Mouse (Mus musculus) right cerebral cortex, postnatal 10 days (tissue): Measurements from ENCODE around the gene Rdh5.
A peak's percentile ranks its signal among the peaks of the same experiment; 100 is the strongest.

Source experiments
- DNase-seq, 2 experiments: peaks; one replicate each; pipeline ENCODE4 v3.0.0; 2021; ENCODE audit warnings: low spot score in 2 of 2

The Rdh5 gene

GRCm38 (mm10) chr10:128922822-128923012, at the start of gene Rdh5:
Rdh5 (minus strand) TSS chr10:128922888.
- DNase-seq: no peak

GRCm38 (mm10) chr10:128970740-128971250, 48.1 kb upstream of the Rdh5 start:
- DNase-seq: no peak

GRCm38 (mm10) chr10:128968341-128968749, 45.7 kb upstream of the Rdh5 start:
- DNase-seq: no peak

DNA sequence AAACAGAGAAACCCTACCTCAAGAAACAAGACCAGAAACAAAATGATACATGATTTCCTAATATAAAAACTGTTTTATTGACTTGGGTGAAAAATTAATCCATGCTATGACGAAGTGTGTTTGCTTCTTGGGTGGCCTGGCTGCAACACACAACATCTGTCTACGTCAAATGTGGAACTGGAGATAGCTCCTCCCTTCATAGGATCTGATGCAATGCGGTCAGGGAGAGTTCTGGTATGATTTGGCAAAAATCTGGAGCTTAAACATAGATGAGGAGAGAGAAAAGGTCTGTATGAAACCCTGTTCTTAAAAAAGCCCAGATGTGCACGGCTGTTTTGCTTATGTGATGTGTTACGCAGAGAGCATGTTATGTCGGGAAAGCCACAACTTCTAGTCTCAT, 43.2 kb upstream of the Rdh5 start:
- DNase-seq: no peak

DNA sequence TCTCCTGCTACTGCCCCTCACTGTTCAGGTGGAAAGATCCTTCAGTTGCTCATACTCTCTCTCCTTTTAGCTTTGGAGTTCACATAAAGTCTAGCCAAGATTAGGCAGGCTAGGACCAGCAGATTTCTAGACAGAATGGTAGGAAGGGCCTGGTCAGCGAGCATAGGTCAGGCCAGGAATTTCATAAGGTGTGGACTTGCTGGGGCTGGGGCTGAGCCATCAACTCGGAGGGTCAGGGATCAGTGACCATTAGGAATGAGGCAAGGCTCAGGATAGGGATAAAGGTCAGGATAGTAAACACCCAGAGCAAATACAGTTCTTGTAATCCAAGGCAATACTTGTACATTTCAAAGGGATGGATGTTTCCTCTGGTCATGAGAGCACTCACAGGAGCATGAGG, 42.3 kb upstream of the Rdh5 start:
- DNase-seq: no peak

DNA sequence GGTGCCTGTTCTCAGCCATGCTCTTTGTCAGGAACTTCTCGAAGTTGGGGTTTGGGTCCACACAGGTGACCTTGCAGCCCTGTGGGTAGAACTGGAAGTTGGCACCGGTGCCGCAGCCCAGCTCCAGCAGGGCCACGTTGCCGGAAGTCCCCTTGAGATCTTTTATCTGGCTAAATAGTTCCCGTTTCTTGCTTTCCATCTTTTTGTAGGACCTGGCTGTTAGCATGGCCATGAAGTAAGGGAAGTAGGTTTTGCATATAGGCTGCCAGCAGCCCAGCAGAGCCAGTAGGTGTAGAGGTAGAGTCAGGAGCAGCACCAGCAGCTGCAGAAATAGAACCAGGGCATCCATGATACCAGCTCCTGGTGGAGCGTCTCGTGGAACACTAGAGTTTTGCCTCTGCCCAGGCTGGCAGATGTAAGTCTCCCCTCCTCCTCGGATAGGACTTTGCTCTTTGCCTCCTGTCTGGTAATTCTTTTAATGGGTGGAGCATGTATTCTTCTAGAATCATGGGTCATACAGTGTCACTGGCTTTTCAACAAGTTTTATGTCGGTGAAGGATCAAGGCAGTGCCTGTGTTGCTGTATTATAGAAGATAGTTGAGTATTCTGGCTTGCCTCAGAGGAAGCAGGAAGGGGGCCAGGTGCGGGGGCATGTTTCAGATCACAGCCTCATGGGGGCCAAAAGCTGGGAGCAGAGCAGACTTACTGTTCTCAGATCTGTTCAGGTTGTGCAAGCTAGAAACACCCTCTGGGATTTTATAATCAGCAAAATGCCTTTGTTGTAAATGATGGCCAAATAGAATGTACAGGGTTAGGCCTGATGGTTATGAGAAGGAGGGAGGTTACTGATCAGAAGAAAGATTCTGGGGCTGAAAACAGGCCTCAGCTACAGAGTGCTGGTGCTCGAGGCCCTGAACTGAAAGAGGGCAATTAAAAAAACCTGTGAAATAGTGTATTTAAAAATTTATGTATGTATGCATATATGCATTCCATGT, 38.2 kb upstream of the Rdh5 start, which contains the start of gene Mettl7b:
Gene Mettl7b (minus strand): TSS at position 399 of the 995 bp plus-strand sequence.
- DNase-seq: no peak

GRCm38 (mm10) chr10:128960142-128960541, 37.5 kb upstream of the Rdh5 start:
- DNase-seq: no peak

DNA sequence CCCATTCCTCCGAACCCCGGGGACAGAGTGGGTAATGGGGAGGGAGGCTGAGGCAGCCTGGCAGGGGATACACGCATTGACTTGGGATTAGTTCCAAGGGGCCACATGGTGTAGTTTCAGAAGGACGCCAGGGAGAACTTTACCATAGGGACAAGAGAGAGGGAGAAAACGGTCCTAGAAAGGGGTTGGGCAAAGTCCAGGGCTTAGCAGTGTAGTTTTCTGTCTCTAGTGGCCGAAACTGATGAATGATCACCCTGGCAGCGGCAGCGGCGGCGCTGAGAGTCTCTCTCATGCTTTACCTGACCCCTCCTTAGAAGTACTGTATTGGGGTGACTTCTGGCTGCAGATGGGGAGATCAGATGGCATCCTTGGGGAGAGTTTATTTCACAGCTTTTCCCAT, 35.7 kb upstream of the Rdh5 start:
- no peak for DNase-seq

GRCm38 (mm10) chr10:128950208-128950887, 27.7 kb upstream of the Rdh5 start:
- DNase-seq: no peak

- DNase-seq: no peak
Measured at GRCm38 (mm10) chr10:128947496-128947895, 24.8 kb upstream of the Rdh5 start.

DNA sequence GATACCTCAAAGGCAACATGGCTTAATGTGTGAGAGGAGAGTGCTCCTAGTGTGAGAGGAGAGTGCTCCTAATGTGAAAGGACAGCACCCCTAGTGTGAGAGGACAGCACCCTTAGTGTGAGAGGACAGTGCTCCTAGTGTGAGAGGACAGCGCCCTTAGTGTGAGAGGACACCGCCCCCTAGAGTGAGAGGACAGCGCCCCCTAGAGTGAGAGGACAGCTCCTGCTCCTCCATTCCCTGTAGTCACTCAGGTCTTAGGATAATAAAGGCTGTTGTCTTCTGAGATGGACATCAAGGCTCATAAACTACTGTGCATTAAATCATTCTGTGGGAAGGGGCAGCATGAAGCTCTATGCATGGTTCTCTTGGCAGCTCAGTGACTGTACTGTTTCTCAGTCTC, 23.0 kb upstream of the Rdh5 start:
- no peak for DNase-seq

- DNase-seq: no peak
Measured at GRCm38 (mm10) chr10:128940475-128941061, 17.9 kb upstream of the Rdh5 start.

GRCm38 (mm10) chr10:128938974-128939373, 16.3 kb upstream of the Rdh5 start:
- no peak for DNase-seq

- DNase-seq: peak; percentile 57 to 69
Measured at GRCm38 (mm10) chr10:128938457-128938856, 15.8 kb upstream of the Rdh5 start.

DNA sequence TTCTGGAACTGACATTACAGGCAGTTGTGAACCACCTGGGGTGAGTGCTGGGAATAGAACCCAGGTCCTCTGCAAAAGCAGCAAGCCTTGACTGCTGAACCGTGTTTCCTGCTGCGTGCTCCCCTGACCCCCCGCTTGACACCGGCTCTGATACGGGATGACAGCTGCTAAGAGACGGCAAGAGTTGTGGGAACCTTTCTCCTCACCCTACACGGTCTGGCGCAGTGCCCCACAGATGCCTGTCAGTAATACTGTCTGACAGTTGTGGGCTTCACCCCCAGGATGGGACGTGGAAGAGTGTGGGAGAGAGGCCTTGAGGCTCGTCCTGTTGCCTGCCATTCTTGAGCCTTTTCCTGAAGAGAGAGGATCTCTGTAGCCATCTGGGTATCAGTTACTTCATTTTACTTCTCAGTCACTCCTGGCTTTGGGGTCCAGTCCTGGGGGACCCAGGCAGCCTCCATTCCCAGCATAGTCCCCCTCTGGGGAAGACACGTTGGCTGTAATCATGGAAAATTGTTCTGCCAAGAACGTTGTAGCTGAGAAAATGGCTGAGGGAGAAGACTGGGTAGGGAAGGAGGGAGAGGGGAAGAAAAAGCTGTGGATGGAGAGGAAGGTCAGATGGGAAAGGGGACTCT, 15.2 kb upstream of the Rdh5 start:
- no peak for DNase-seq

GRCm38 (mm10) chr10:128935826-128936440, 13.2 kb upstream of the Rdh5 start:
- no peak for DNase-seq

- DNase-seq: no peak
Measured at GRCm38 (mm10) chr10:128934997-128935787, 12.5 kb upstream of the Rdh5 start.

DNA sequence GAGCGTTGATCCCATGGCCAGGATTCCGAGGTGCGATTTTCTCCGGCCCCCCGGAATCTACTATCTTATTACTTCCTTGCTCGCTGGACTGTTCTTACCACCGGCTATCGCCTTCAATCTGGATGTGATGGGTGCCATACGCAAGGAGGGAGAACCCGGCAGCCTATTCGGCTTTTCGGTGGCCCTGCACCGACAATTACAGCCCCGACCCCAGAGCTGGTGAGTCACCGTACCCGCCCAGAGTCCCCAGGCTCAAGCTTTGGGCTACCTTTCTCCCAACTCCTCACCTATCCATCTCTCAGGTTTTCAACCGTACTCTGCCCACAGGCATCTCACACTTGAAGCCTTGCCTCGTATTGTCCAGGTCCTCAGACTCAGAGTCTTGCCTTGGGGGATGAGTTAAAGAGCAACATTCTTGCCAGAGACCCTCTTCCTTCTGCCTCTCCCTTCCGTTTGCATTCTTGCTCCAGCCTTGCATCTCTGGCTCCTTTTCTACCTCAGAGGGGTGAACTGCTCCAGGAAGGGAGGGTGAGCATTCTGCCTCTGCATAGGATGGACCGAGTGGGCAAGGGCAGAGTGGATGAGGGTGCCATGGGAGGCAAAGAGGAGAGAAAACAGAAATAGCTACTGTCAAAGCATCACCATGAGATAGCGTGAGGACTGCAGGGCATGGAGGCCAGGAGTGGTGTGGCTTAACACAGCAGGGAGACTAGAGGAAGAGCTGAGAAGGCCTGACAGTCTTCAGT, 11.5 kb upstream of the Rdh5 start:
- no peak for DNase-seq

GRCm38 (mm10) chr10:128933574-128933973, 10.9 kb upstream of the Rdh5 start, which contains the start of gene Itga7:
Itga7 (plus strand) TSS chr10:128933818.
- DNase-seq: peak in 1 of 2 experiments; percentile 43

GRCm38 (mm10) chr10:128931441-128931840, 8.8 kb upstream of the Rdh5 start:
- no peak for DNase-seq
